Mouse (Mus musculus) 3134 (cell line): ENCODE data around the gene Auts2.
A peak's percentile ranks its signal among the peaks of the same experiment; 100 is the strongest.

ENCODE experiments used
- DNase-seq: peaks from one replicate; pipeline ENCODE4 v3.0.0-alpha.2; 2011; ENCODE audit warnings: low spot score; ENCODE audit not compliant: insufficient read length; ENCODE audit errors: extremely low read depth

Auts2 gene

DNA sequence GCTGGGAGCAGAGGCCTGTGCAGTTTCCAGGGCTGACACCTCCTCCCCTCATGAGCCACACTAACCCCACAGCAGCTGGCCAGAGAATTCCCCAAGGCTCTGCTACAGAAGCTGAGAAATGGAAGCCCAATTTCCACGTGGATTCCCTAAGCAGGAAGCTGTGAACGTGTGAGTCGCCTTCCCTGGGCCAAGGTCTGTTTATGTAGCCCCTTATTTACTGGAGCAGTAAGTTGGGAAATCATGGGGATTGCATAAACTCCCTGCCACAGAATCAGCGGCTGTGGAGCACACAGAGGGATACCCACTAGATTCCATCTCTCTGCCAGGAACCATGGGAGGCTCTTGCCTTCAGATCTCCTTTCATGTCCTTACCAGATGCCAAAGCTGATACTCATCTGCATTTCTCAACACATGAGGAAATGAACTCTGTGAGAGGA, 895.4 kb downstream of the Auts2 start:
- peak; percentile 38 for DNase-seq

DNA sequence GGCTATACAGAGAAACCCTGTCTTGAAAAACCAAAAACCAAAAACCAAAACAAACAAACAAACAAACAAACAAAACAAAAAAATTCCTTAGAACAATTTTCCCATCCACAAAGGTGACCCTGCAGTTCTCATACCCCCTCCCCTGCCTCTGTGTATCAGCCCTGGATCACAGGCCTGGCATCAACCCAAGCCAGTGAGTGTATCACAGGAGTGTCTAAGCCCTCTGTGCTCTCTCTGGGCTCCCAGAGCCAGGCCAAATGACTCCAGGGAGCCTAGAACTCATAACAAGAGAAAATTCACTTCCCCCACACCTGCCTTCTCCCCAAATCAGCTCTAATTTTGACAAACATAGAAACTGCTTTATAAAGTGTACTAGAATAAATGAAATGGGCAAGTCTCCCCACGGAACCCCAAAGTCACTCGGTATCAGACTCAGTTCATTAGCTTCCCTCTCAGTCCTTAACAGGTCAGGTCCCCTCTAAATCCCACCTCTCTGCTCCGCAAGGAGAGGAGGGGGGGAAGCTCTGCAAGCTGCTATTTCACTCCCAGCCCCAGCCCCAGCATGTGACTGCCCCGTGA, 896.0 kb downstream of the Auts2 start:
- DNase-seq, result no peak

DNA sequence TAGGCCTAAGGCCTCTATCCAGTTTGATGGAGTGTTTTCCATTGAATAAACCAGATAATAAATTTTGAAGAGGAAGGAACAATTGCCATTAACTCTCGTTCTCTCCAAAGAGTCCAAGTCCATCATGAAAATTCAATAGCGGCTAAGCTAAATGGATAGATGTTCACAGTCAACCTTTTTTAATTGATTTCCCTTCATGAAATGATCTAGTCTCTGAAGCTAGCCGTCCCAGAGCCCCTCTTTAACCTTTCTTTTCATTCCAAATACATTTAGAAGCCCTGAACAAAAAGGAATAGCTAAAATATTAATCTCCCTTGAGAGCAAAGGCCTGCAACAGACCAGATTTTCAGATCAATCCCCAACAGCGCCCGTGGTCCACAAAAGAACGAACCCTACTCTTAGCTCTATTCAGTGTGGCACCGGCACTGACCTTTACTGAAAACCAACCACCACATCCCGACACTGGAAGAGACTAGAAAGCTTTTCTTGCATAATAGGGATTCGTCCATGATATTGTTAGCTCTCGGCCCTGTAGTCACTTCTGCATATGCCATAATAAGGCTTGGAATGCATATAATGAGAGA, 896.9 kb downstream of the Auts2 start:
- DNase-seq, result no peak

DNA sequence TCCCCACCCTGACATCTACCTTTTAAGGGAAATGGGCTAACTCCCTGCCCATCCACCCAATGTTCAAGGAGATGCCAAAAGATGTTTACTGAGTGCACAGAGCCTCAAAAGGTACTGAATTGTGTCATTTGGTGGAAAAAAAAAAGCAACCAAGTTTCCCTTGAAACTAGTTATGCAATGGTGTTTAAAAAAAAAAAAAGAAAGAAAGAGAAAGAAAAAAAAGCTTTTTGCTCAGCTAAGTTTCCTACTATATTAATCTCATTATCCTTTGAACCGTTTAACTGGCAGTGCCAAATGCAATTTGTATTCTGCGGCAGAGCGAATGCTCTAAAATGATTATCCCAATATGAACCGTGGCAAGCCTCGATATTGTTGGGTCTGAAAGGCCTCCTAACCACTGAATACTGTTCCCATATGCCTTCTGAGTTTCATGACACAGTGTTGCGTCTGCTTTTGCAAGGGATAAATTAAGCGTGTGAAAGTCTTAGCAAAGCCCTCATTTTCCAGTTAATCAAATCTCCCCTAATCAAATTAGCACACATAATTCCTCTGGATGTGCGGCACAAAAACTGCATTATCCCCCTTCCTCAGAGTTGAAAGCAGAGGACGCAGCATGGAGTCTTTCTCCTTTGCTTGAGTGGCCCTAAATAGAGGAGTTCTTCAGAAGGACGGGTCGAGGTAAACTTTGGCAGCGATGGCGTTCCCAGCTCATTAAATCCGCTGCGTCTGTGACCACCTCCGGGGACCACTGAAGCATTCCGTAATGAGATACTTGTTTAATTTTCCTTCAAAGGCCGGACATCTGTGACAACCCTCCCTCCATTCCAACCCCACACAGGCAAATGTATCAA, 897.6 kb downstream of the Auts2 start:
- no peak for DNase-seq

DNA sequence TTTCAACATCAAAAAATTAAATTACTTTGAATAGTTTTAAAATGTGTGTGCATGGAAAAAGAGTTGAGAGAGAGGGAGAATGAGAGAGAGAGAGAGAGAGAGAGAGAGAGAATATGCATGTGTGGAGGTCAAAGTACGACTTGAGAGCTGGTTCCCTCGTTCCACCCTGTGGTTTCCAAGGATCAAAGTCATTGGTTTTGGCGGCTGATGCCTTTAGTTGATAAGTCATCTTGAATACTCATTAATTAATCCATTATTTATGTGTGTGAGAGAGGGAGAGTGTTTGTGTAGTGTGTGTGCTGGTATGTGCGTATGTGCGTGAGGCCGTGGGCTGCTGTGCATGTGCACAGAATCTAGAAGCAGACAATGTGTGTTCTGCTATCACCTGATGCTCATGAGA, 898.8 kb downstream of the Auts2 start:
- no peak for DNase-seq

DNA sequence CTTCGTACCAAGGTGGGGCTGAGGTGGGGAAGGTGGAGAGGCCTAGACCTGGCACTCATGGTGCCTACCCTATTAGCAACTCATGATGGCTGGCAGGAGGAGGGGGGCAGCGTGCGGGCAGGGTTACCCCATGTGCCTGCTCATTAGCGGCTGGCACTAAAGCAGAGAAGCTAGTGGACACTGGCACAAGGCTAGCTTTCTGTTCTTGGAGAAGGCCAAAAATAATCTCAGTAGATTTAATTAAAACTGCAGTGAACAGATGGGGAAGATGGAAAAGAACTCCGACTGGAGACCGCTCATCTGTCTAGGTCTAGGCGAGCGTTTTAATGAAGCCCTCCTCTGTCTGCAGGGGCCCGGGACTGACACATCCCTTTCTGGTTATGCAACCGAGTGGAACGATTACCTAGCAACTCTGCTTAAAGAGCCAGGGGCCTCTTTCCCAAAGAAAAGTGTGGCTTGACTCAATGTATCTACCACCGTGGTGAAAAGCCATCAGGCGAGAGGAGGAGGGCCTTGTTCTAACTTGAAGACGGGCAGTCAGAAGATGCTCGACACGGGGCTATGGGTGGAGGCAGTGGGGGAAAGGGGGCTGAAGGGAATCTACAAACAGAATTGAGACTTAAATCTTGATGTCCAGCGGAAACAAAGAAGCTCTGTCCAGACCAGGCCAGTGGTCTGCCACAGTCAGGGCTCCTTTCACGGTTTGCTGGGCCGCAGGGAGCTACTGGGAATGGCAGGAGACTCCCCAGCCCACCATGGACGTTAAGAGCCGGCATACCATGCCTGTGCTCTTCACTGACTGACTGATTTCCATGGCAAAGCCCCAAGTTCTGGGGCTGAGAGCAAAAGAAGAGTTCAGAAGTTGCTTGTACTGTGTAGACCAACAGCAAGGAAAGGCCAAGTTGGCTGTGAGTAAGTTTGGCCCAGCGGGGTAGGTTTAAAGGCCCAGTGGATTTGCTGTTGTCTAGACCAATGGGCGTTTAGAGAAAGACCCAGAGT, 899.7 kb downstream of the Auts2 start:
- DNase-seq, result no peak

DNA sequence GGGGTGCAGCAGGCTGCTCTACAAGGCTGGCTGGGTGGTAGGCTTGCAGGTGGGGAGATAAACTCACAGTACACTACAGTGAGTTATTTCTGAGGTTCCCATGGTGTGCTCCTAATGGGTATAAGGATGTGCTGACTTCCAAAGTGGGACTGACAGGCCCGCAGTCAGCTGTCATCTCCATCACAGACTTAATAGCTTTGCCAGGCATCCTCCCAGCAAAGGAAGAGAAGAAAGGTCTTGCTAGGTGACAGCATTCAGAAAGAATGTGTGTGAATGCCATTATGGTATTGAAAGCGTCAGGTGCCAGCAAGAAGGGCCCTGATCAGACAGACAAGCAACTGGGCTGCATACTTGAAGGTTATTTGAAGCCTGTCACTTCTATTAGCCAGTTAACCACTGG, 900.4 kb downstream of the Auts2 start:
- DNase-seq, result no peak

DNA sequence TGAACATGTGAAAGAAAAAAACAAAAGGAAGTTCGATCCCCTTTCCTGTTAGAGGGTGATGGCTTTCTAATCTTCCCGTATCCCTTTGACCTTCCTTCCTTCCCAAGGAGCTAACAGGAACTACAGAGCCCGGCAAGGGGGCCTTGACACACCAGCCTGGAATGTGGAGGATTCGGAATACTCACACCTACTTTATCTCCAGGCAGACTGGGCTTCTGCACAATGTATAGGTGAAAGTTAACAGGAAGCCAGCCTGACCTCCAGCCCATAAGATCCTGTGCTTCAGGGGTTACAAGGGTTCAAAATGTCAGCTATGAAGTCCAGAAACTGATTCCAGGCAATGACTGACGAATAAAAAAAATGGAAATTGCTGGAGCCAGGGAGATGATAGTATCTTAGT, 906.7 kb downstream of the Auts2 start:
- no peak for DNase-seq

DNA sequence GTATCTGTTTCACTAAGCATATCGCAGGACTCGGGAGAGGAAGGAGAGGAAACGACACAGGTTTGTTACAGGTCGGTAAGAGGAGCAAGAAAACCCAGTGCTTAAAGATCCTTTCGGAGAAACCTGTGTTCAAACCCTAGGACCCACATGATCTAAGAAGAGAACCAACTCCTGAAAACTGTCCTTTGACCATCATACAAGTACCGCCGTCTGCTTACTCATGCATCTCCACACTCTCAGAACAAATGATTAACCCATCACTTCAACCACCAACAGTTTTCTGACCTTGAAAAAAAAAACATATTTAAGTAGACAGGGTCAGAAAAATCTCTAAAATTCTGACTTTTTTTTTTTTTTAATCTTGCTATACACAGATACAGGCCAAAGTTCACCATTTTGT, 908.4 kb downstream of the Auts2 start:
- no peak for DNase-seq

DNA sequence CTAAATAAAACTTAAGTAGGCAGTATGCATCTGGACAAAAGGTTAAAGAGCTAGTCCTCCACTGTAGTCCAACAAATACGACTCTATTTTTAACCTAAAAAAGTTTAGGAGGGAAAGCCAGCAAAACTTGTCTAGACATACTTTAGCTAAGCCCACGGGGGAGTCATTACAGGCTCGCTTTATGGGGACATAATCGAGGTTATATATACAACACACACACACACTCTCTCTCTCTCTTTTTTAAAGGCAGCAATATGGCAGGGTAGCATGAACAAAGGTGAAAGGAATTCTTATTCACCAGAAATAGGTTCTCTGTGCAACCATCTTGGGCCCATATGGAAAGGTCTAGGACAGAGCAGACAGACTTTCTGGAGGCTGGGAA, 911.2 kb downstream of the Auts2 start:
- no peak for DNase-seq

DNA sequence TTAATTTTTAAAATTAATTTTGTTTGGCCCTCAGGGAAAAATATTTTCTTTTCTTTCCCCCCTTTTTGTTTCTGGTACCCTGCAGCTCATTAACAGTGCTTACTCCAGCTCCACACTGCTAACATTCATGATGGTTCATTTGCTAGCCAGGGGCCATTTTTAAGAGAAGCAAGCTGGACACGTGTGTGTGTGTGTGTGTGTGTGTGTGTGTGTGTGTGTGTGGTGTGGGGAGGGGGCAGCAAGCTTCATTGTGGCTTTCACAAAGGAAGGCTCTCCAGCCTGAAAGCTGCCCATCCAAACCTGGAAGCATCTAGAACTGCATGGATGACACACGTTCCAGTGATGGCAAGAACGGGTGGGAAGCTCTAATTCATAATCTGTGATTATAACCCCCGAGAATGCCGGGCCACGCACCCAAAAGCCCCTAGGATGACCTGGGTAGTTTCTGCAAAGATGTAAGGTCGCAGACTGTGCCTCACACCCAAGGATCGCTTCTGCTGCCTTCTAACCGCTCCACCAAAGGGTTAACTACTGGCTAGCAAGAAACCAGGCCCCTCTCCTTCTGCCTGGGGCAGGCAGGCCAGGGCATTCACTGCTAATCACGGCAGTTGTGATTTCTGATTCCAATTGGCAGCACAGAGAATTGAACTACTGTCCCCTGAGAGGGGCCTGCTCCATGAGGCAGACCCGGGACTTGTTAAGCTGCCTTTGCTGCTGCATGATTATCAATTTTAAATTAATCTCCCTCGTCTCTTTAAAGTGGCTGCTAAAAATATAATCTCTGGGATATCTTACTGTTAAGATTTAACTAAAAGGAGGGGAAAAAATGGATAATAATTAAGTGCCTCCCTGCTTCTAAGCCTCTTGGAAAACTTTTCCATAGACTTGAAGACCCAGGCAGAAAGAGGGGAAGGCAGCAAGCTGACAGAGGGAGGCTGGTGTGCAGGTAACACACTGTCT, 911.8 kb downstream of the Auts2 start:
- DNase-seq, result no peak

DNA sequence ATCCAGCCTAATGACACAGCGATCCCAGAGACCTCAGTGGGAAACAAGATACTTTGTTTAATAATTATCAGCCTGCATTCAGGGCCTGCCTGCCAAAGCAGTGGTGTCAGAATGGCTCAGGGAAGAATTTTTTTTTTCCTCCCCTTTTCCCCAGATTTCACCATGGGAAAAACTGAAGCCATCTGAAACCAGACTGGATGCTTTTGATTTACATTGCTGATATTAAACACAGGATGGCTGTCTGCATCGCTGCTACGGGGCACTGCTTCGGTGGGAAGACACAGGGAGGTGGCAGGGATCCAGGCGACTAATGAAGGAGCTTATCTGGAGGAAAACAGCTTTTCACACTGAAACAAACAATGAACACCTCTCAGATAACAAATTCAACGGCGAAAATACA, 912.6 kb downstream of the Auts2 start:
- DNase-seq, result no peak

DNA sequence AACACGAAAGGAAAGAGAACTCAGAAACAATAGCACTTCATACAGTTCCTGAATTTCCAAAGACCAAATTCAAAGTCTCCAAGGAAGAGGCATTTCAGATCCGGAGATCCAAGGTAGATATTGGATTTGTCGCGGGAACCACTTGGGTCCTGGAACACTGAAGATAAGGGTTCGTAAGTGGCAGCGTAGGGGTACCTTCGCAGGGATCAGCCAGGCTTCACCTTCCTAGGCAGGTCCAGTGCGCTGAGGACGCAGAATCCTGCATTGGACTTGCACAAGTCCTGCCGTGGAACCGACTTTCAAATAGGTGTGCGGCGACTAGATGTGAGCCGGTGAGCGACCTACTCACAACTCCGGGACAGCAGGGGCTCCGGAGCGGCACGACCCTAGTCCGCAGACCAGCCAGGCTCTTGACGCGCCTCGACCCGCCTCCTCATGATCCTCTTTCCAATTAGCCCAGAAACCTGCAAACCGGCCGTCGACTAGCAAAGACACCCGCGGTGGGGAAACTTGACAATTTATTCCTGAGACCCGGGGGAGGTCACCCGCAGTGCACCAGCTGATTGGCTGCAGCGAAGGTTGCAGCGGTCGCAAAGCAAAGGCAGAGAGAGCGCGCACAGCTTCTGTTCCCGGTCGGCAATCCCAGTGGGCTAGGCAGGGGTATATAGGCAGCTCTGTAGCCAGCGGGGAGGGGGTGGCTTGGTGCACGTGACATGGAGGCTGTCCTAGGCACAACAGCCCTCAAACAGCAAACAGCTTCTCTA, 926.8 kb downstream of the Auts2 start:
- no peak for DNase-seq

DNA sequence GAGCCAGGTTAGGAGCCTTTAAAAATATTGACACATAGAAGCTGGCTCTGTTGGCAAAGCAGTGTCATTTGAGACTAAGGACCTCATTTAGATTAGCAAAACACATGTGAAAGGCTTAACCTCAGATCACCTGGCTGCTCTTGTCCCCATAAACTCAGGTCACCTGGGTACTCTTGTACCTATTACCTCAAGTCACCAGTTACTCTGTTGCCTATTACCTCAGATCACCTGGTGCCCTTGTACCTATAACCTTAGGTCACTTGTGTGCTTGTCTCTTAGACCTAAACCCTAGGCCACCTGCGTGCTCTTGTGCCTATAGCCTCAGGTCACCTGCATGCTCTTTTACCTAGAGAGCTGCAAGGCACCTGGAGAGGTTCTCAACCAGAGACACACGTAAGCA, 928.9 kb downstream of the Auts2 start:
- no peak for DNase-seq

DNA sequence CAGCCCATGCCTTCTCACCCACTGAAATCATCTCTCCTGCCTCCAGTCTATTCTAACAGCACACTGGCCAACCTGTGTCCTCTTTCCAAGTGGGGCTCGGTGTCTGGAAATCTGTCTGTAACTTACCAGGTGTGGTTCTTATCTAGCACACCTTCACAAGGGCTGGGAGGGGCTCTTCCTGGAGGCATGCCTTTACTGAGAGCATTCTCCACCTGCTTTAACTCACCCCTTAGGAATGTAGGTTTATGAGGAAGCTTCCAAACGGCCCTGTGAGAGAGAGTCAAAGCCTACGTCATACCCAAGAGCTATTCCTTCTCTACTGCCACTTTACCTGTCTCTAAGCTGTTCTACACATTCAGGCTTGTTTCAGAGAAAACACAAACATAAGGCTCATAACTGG, 929.8 kb downstream of the Auts2 start:
- DNase-seq, result no peak

DNA sequence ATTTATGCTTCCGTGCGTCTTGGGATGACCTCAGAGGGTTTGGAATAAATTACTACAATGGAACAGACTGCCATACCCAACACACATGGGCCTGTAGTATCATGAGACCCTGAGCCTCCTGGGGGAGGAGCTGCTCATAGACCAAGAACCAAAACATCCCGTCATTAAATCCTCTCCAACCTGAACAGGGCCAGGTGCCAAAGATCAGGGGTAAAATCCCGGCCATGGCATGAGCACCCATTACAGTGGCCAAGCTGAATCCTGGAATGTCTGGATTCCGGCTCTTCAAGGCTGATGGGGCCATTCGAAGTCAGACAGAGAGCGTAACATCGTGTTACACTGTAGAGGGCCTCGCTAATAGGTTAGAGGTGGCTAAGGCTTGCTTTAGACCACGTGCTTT, 932.4 kb downstream of the Auts2 start:
- no peak for DNase-seq

DNA sequence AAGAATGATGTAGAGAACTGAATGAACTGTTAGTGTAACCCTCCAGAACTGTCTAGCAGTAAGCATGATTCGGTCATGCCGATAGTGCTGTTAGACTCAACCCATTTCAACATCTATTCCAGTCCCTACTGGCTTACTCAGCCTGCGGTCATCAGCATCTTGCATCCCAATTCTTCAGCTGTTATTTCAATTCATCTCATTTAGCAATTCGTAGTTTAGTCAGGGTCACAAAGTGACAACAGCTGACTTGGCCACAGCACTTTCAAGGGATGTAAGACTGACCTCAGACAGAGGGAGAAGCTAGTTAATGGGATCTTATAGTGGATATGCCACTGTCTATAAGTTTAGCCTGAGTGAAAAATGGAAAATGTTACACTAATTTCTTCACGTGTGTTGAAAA, 936.4 kb downstream of the Auts2 start:
- DNase-seq, result no peak

DNA sequence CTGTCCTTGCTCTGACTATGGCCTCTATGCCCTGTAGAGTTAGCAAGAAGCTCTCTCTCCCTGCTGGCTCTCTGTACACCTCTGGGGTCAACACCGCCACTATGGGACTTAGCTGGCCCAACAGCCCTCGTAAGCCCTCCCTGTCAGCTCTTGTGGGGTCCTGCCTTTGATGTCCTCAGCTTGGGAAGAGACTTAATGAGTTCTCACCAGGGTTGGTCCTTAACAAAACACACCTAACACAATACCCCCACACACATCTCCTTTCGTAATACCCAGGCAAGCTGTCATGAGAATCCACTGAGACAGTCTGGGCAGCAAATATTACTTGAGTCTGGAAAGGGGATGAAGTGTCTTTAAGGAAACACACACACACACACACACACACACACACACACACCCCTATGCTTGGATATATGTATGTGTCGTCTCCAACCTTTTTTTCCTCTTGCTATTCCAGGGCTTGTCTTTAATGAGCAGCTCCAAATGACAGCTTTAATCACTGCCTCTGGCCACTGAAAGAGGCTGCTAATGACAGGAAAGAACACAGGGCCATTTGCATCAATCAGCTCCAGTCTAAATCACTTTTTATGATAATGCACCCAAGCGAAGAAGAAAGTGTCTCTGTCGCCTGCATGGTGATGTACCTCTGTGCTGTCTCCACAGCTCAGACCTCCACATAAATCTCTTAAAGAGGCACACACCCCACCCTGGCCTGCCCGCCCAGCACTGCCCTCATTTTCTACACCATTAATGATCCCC, 941.0 kb downstream of the Auts2 start:
- no peak for DNase-seq
